Mouse (Mus musculus) testis, postnatal 10 days (tissue): ENCODE data around the gene Ctnnbl1.
A peak's percentile ranks its signal among the peaks of the same experiment; 100 is the strongest.

Experiments used
- DNase-seq: peaks from one replicate; pipeline ENCODE4 v3.0.0; 2021; ENCODE audit warnings: low spot score

Ctnnbl1 gene

GRCm38 (mm10) chr2:157821259-157821658 lies 84.1 kb downstream of the Ctnnbl1 start:
- peak; percentile 14 for DNase-seq

DNA sequence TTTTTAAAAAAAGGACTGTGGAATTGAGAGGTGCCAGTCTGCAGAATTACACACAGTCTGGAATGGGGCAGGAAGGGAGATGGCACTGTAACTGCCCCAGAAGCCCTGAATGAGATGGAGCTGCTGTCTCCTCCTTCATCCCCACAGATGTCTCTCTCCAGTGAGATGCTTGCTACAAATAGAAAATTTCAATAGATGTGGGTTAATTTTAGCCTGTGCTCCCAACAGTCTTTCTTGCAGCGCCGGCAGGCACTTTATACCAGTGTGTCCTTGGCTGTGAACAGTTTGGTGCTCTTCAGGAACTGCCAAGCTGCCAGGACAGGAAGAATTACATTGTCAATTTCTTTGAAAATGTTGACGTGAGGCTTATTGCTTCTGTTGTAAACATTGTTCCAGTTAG lies 86.3 kb downstream of the Ctnnbl1 start:
- peak; percentile 12 for DNase-seq

GRCm38 (mm10) chr2:157824249-157824648 lies 87.0 kb downstream of the Ctnnbl1 start:
- peak; percentile 25 for DNase-seq

GRCm38 (mm10) chr2:157830101-157830500 lies 92.9 kb downstream of the Ctnnbl1 start:
- DNase-seq = peak; percentile 33

GRCm38 (mm10) chr2:157830620-157831354 lies 93.6 kb downstream of the Ctnnbl1 start:
- DNase-seq = peak; percentile 16

DNA sequence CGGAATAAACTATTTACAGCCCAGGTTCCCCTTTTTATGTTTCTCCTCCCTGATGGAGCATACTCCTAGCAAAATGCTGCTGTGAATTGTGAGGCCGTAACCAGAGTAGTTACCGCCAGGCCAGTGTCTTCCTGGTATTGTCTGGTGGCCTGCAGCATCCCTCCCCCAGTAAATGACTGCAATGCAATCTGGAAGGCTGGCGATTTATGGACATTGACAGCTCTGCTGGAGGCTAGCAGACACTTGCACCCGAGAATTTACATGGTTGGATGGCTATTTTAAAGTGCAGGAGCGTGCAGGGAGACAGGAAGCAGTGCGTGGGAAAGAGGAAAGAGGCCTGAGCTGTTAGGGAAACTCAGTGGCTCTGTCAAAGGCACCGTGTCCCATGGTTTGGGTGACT lies 99.8 kb downstream of the Ctnnbl1 start:
- DNase-seq = peak; percentile 23

GRCm38 (mm10) chr2:157838206-157838923 lies 101.2 kb downstream of the Ctnnbl1 start:
- peak; percentile 30 for DNase-seq

GRCm38 (mm10) chr2:157840641-157841078 lies 103.5 kb downstream of the Ctnnbl1 start:
- peak; percentile 5 for DNase-seq

GRCm38 (mm10) chr2:157841121-157841520 lies 103.9 kb downstream of the Ctnnbl1 start:
- peak; percentile 23 for DNase-seq

GRCm38 (mm10) chr2:157844746-157845145 lies 107.5 kb downstream of the Ctnnbl1 start:
- peak; percentile 21 for DNase-seq

DNA sequence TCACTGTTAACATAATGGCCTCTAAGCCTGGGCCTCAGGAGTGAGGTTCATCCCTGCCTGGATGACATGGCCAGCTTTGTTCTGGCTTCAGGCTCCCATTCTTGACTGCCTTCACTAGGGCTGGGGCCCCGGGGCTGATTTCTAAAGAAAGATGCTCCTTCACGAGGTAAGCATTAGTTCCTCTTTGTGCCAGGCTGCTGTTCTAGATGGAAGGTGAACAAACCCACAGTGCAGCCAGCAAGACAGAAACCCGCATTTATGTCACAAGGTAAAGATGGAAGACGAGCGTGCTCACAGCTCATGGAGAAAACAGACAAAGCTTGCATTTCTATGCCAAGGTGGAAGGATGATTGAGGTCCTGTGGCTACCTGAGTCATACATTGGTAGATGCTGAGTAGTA lies 108.6 kb downstream of the Ctnnbl1 start:
- peak; percentile 24 for DNase-seq

DNA sequence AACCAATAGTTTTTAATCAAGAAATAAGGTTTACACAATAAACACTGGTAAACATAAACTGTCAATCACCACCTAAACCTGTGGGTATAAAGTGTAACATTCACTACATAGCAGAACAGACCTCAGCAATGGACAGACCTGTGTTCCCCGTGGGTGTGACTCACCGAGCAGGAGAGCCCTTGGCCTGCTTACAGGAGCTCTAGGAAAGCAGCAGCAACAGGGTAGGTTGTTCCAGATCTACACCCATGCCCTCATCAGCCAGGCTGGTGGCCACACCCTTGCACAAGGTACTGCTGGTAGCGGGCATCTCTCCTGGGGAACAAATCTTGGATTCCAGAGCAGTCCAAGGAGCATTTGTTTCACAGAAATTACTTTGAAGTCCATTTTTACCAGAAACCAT lies 115.9 kb downstream of the Ctnnbl1 start:
- DNase-seq = no peak

GRCm38 (mm10) chr2:157855814-157856213 lies 118.6 kb downstream of the Ctnnbl1 start:
- DNase-seq = no peak

DNA sequence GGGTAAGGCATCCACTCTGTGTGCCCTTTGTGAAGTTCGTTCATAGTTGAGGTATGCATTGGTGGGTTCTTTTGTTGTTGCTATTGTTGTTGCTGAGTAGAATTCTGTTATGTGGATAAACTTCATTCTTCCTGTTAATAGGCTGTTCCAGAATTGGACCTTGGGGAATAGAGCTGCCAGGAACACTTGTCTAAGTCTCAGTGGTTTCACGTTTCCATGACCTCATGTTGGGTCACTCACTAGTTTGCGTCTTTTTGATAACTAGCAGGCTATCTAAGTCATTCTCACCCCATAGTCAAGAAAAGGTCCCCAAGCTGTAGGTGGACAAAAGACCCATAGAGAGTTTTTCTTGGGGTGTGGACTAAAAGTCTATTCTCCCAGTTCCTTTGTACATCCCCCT lies 120.3 kb downstream of the Ctnnbl1 start:
- no peak for DNase-seq

DNA sequence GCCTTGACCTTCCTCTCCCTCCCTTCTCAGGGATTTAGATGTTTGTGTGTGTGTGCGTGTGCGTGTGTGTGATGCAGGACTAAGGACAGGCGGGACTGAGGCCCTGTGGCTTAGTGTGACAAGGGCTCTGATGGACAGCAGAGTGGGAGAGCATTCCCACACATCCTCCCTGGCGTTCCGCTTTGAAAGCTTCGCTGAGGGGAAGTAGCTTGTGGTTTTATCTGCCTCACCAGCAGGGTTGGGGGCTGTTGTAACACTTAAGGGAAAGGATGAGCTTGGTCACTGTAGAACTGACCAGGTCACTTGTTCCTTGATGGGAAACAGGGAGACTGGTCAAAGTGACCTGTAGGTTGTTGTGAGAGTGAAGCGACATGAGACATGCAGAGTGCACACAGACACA lies 121.1 kb downstream of the Ctnnbl1 start:
- no peak for DNase-seq

GRCm38 (mm10) chr2:157859046-157859701 lies 122.0 kb downstream of the Ctnnbl1 start:
- no peak for DNase-seq

GRCm38 (mm10) chr2:157861273-157861944 lies 124.2 kb downstream of the Ctnnbl1 start:
- DNase-seq = no peak

- no peak for DNase-seq
These were observed 125.1 kb downstream of the Ctnnbl1 start for GRCm38 (mm10) chr2:157862306-157862705.

DNA sequence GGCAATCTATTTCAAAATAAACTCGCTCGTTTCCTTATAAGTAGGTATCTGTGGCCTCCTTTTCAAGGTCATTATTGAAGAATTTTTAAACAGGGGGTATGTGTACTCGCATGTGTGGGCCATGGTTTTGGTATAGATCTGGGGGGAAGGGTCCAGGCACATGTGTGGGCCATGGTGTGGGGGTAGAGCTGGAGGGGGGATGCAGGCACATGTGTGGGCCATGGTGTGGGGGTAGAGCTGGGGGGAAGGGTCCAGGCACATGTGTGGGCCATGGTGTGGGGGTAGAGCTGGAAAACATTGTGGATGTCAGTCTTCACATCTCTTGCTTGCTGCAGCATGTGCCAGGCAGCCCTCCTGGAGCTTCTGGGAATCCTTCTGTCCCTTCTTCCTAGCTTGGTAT lies 129.9 kb downstream of the Ctnnbl1 start:
- DNase-seq = no peak

- DNase-seq = no peak
These were observed 133.0 kb downstream of the Ctnnbl1 start for GRCm38 (mm10) chr2:157870247-157870646.

DNA sequence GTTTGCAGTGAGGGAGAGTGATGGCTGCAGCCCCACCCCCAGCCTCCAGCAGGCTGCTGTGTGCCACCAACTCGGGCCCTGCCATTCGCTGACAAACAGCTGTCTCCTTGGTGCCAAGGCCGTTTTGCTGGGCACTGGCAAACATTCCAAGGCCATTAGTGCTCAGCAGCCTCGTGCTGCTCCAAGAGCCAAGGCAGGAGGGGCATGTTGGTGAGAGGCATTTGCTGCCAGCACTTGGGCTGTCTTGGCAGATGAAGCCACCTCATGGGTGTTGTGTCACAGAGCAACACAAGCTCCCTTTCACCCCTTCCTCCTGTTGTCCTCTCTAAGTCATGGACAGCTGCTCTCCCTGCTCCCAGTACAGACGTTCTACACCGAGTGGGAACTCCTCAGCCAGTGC lies 136.0 kb downstream of the Ctnnbl1 start:
- DNase-seq = peak; percentile 57

DNA sequence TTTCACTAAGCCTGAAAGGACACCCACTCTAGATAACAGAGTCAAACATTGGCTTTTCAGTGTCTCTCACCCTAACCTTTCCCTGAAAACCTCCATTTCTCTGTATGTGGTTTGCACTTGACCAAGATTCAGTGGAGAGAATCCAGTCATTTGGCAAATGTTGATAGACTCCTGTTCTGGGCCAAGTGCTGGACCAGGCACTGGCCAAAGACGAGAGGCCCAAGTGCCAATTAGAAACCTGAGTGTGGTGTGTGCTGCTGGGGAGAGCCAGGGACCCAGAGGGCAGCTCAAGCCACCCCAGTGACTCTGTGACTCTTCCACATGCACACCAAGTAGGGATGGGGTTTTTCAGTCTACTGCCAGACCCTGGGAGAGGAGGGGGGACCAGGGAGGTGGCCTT lies 136.5 kb downstream of the Ctnnbl1 start:
- DNase-seq = no peak
